Mouse (Mus musculus): ENCODE measurements around the gene Tor1aip2.

Gene Tor1aip2

GRCm38 (mm10) chr1:156040731-156041401 lies 5.7 kb downstream of the Tor1aip2 start:
- in situ Hi-C loops (cut with MboI, MseI): no loop called here

- in situ Hi-C loops (cut with MboI, MseI): no loop called here
These were observed 6.4 kb downstream of the Tor1aip2 start for GRCm38 (mm10) chr1:156041451-156042241.

DNA sequence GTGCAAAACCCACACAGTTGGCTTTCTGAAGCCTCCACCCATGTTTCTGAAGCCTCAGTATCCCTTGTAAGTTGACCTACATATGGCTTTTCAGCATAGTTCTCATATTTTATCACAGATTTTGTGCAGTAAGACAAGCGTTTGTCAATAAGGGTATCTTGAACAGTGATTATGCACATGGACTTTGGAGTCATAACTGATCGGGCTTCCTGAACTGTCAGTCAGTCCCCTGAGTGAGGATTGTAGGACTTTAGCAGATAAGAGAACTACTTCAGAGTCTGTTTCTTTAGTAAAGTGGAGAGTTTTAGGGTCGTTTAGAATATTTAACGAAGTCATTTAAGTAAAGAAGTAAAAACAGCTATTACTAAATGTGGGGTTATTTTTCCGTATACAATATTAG lies 7.3 kb downstream of the Tor1aip2 start:
- in situ Hi-C loops (cut with MboI, MseI): no loop called here

DNA sequence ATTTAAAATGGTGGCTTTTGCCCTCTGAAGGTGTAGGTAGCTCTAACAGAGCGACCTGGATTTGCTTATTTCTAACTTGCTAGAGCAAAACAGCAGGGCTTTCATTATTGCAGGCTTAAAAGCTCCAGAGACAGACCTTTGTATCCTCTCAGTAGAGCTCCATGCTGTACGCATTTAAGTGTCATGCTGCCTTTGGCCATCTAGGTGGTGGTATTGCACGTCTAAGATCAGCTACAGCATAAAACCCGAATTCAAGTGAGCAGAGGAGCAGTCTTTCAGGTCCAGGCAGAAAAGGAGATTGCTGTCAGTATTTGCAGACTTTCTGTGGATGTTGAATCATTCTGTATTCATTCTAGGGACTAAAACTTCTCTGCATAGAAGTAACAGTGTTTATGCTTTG lies 7.8 kb downstream of the Tor1aip2 start:
- in situ Hi-C loops (cut with MboI, MseI): no loop called here

DNA sequence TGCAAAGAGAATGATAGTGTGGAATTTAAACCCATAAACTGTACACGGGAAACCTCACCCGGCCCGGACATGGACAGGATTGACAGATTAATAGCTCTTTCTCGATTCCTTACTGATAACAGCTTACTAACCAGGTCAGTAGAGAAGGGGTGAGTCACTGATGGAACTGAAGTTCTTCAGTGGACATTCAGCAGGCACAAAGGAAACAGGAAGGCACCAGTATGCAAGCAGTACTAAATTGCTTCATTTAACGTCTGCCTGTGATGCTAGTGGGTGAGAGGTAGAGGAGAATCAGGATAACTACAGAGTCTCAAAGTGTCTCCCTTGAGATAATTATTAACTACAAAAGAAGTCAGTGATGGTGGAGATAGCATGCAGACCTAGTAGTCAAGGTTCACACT lies 9.0 kb downstream of the Tor1aip2 start:
- in situ Hi-C loops (cut with MboI, MseI): no loop called here

GRCm38 (mm10) chr1:156046688-156047087 lies 11.5 kb downstream of the Tor1aip2 start:
- in situ Hi-C loops (cut with MboI, MseI): no loop called here

DNA sequence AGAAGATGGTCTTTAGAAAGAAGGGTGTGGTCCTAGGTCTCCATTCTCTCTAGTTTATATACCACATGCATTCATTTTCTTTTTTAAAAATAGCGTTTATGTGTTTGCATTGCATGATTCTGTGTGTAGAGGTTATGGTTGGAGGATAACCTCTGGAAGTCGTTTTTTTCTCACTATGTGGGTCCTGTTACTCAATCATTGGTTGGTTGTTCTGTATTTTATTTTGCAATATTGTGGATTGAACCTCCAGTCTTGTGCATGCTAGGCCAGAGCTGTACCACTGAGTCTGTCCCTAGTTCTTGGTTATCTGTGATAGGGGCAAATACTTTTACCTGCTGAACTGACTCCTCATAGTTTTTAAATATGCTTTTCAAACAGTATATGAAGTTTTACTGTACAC lies 23.0 kb downstream of the Tor1aip2 start:
- in situ Hi-C loops (cut with MboI, MseI): no loop called here

GRCm38 (mm10) chr1:156062193-156062592 lies 27.0 kb downstream of the Tor1aip2 start:
- in situ Hi-C loops (cut with MboI, MseI): no loop called here

GRCm38 (mm10) chr1:156066133-156066532 lies 30.9 kb downstream of the Tor1aip2 start:
- in situ Hi-C loops (cut with MboI, MseI): no loop called here

- in situ Hi-C loops (cut with MboI, MseI): loop anchor here (10.0 kb wide), 1 partner anchor 1275 kb away; no protein-coding TSS in a partner anchor
These were observed 34.9 kb downstream of the Tor1aip2 start for GRCm38 (mm10) chr1:156070106-156070505.

- in situ Hi-C loops (cut with MboI, MseI): loop anchor here (10.0 kb wide), 1 partner anchor 1278 kb away; no protein-coding TSS in a partner anchor
These were observed 38.1 kb downstream of the Tor1aip2 start for GRCm38 (mm10) chr1:156073169-156073821.

GRCm38 (mm10) chr1:156074575-156074974 lies 39.4 kb downstream of the Tor1aip2 start:
- in situ Hi-C loops (cut with MboI, MseI): loop anchor here (10.0 kb wide), 1 partner anchor 1280 kb away; no protein-coding TSS in a partner anchor

DNA sequence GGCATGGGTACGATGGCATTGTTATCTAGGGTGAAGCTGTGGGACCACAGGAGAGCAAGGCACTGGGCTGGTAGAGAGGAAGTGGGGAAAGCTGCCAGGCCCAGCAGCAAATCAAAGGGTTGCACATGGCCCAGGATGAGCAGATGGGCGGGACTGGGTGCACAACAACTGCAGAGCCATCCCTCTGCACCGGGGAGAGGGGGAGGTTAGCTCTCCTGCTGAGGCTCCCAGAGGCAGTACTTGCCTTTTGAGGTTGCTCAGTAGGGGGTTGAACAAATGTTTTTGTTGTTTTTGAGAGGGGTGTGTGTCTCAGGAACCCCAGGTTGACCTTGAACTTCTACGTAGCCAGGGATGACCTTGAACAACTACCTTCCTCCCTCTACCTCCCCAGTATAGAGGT lies 41.3 kb downstream of the Tor1aip2 start:
- in situ Hi-C loops (cut with MboI, MseI): loop anchor here (10.0 kb wide), 1 partner anchor 1282 kb away; no protein-coding TSS in a partner anchor

DNA sequence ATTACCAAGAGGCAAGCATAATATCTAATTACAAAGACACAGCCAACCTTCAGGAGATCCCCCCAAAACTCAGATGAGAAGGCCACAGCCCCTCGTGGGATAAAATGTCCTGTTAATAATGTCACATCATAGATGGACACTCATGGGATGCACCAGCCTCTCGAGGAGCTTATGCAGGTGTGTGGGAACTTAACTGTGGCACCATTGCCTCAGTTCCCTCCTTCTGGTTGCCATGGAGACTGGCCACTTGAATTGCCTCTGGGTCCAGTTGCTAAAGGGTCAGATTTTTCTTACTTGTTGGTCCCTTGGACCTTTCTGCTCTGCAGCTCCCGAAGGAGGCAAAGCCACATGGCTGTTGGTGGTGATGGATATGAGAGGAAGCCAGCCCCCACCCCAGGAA lies 42.5 kb downstream of the Tor1aip2 start:
- in situ Hi-C loops (cut with MboI, MseI): loop anchor here (10.0 kb wide), 1 partner anchor 1283 kb away; no protein-coding TSS in a partner anchor

DNA sequence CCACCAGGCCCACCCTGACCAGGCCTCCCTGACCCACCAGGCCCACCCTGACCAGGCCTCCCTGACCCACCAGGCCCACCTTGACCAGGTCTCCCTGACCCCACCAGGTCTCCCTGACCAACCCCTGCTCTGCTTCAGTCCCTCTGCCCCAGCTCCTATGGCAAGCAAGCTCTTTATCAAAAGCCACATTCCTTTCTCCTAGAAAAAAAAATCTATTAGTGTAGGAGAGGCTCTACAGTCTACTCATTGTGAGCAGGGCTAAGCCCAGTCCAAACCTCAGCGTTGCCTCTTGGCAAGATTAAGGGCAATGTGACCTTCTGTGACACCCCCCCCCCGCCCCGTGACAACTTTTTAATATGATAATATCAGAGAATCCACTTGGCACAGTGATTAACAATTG lies 49.4 kb downstream of the Tor1aip2 start:
- in situ Hi-C loops (cut with MboI, MseI): loop anchor here (5.0 kb wide), 1 partner anchor 158 kb away; no protein-coding TSS in a partner anchor

DNA sequence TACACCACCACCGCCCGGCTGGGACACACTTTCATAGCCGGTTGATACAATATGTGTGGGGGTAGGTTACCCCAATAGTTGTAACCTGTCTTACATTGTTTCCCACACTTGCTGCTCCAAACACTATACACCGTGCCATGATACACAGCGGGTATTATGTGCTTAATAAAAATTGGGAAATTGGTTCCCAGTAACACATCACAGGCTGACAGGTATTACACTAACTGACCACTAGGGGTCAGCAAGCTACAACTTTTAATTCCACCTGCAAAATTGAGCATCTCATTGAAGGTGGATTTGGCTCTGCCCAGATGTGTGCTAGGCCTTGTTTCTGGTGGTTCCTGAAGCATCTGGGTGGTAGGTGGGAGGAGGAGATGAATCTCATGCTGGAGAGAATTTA lies 50.6 kb downstream of the Tor1aip2 start:
- in situ Hi-C loops (cut with MboI, MseI): loop anchor here (5.0 kb wide), 1 partner anchor 157 kb away; no protein-coding TSS in a partner anchor

DNA sequence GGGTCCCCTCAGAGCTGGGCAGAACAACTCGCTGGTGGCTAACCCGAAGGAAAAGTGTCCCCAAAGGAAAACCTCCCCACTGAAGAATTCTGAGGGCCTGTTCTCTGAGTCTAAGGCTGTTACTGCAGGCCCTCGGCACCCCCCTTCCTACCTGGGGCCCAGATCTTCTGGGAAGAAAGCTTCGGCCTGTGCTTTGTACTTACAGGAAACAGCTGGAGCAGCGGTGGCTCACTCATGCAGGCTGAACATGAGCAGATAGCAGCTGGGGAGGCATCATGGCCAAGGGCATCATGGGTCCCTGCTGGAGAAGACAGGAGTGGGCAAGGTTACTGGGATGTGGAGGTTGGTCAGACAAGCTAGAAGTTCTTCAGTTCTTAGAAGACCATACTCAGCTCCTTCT lies 52.4 kb downstream of the Tor1aip2 start:
- in situ Hi-C loops (cut with MboI, MseI): loop anchor here (5.0 kb wide), 1 partner anchor 155 kb away; no protein-coding TSS in a partner anchor

DNA sequence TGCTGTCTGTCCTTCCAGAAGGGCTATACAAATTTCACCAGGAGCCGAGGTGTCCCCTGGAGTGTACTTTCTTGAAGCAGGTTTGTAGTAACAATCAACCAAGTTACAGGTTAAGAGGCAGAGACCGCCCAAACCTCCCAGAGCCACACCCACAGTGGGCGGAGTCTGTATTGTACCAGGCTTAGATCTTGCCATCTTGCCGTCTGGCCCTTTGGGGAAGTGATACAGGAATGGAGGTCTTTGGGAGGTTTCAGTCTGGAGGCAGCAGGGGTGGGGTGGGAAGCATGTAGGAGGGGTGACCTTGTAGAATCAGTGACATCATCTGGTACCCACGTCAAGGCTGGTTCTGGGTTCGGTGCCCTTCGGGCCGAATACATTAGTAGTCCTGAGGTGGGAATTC lies 54.4 kb downstream of the Tor1aip2 start:
- in situ Hi-C loops (cut with MboI, MseI): loop anchor here (5.0 kb wide), 1 partner anchor 153 kb away; no protein-coding TSS in a partner anchor

GRCm38 (mm10) chr1:156090042-156090441 lies 54.8 kb downstream of the Tor1aip2 start:
- in situ Hi-C loops (cut with MboI, MseI): no loop called here

DNA sequence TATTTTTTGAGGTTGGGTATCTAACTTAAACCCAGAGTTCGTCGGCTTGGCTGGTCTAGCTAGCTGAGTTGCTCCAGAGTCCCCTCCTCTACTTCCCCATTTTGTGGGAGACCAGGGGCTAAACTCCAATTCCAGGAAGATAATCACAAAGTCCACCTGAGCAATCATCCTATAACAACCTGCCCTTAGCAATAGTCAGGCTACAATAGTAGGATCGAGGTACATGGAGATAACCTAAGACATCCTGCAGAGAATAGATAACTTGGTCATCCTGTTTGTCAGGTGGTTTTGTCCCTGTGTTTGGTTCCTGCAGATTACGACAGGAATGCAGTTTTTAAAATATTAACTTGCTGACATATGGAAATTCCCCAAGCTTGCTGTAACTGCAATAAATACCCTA lies 56.6 kb downstream of the Tor1aip2 start:
- in situ Hi-C loops (cut with MboI, MseI): no loop called here

- in situ Hi-C loops (cut with MboI, MseI): no loop called here
These were observed 68.6 kb downstream of the Tor1aip2 start for GRCm38 (mm10) chr1:156103763-156104162.

- in situ Hi-C loops (cut with MboI, MseI): no loop called here
These were observed 70.2 kb downstream of the Tor1aip2 start for GRCm38 (mm10) chr1:156105381-156105780.

Data from regulatory T cell (primary cell).